Mouse (Mus musculus) frontal cortex, postnatal 25 days (tissue): Measurements from ENCODE around the gene Sox13.

ENCODE experiments used
- DNase-seq, 2 experiments: peaks; one replicate each; pipeline ENCODE4 v3.0.0; 2022; ENCODE audit warnings: low spot score in 2 of 2

Sox13 gene

GRCm38 (mm10) chr1:133431133-133431532 lies 7.0 kb upstream of the Sox13 start:
- DNase-seq: no peak

GRCm38 (mm10) chr1:133424547-133425140 lies 467 bp upstream of the Sox13 start:
- DNase-seq: no peak

- DNase-seq: no peak
Measured at GRCm38 (mm10) chr1:133423166-133423542, 1.0 kb downstream of the Sox13 start.

GRCm38 (mm10) chr1:133422615-133423161 lies 1.5 kb downstream of the Sox13 start:
- no peak for DNase-seq

GRCm38 (mm10) chr1:133421975-133422570 lies 2.1 kb downstream of the Sox13 start:
- no peak for DNase-seq

- no peak for DNase-seq
Measured at GRCm38 (mm10) chr1:133421061-133421460, 3.1 kb downstream of the Sox13 start.

- no peak for DNase-seq
Measured at GRCm38 (mm10) chr1:133420491-133420890, 3.7 kb downstream of the Sox13 start.

GRCm38 (mm10) chr1:133419178-133419834 lies 4.9 kb downstream of the Sox13 start:
- no peak for DNase-seq

- DNase-seq: no peak
Measured at GRCm38 (mm10) chr1:133418164-133418800, 5.9 kb downstream of the Sox13 start.

GRCm38 (mm10) chr1:133417539-133417938 lies 6.6 kb downstream of the Sox13 start:
- no peak for DNase-seq

- DNase-seq: no peak
Measured at GRCm38 (mm10) chr1:133417113-133417512, 7.1 kb downstream of the Sox13 start.

- no peak for DNase-seq
Measured at GRCm38 (mm10) chr1:133416472-133416871, 7.7 kb downstream of the Sox13 start.

GRCm38 (mm10) chr1:133415505-133415904 lies 8.7 kb downstream of the Sox13 start:
- DNase-seq: no peak

- no peak for DNase-seq
Measured at GRCm38 (mm10) chr1:133415086-133415485, 9.1 kb downstream of the Sox13 start.

- DNase-seq: no peak
Measured at GRCm38 (mm10) chr1:133412941-133413340, 11.2 kb downstream of the Sox13 start.

GRCm38 (mm10) chr1:133411506-133412147 lies 12.6 kb downstream of the Sox13 start:
- no peak for DNase-seq

- DNase-seq: no peak
Measured at GRCm38 (mm10) chr1:133409786-133410185, 14.4 kb downstream of the Sox13 start.

- no peak for DNase-seq
Measured at GRCm38 (mm10) chr1:133408880-133409516, 15.2 kb downstream of the Sox13 start.

GRCm38 (mm10) chr1:133408321-133408720 lies 15.9 kb downstream of the Sox13 start:
- no peak for DNase-seq

- DNase-seq: no peak
Measured at GRCm38 (mm10) chr1:133407436-133407835, 16.7 kb downstream of the Sox13 start.

GRCm38 (mm10) chr1:133406614-133407013 lies 17.6 kb downstream of the Sox13 start:
- DNase-seq: no peak

GRCm38 (mm10) chr1:133404005-133404404 lies 20.2 kb downstream of the Sox13 start:
- no peak for DNase-seq
